Mouse (Mus musculus) myocyte (in vitro differentiated cells): ENCODE data around the gene Cdc42se1.

Experiments used
- E2F4 ChIP-seq: IDR thresholded peaks from one replicate; pipeline ENCODE4 v1.6.1; 2011; ENCODE audit warnings: mild to moderate bottlenecking, control low read depth, moderate library complexity; ENCODE audit not compliant: insufficient read depth
- MAX ChIP-seq: IDR thresholded peaks from one replicate; pipeline ENCODE4 v1.6.1; 2011; ENCODE audit warnings: low read depth, mild to moderate bottlenecking, control low read depth
- MYOD1 ChIP-seq, 3 experiments: IDR thresholded peaks; one replicate each; pipeline ENCODE4 v1.6.1; 2011; ENCODE audit warnings: control low read depth in 2 of 3, low read depth in 2 of 3, mild to moderate bottlenecking in 2 of 3, moderate library complexity in 1 of 3; ENCODE audit not compliant: insufficient read length in 2 of 3, control insufficient read depth in 1 of 3
- MYOG ChIP-seq, 3 experiments: IDR thresholded peaks; one replicate each; pipeline ENCODE4 v1.6.1; 2011; ENCODE audit warnings: control low read depth in 2 of 3, low read depth in 2 of 3, mild to moderate bottlenecking in 2 of 3; ENCODE audit not compliant: insufficient read length in 2 of 3, control insufficient read depth in 1 of 3, insufficient read depth in 1 of 3
- POLR2A ChIP-seq: IDR thresholded peaks from one replicate; pipeline ENCODE4 v1.6.1; 2011; ENCODE audit warnings: low read depth, mild to moderate bottlenecking, control low read depth, moderate library complexity; ENCODE audit not compliant: insufficient read length
- POLR2AphosphoS2 ChIP-seq: IDR thresholded peaks from one replicate; pipeline ENCODE4 v1.6.1; 2011; ENCODE audit warnings: low read depth, control low read depth; ENCODE audit not compliant: insufficient read length
- REST ChIP-seq: IDR thresholded peaks from one replicate; pipeline ENCODE4 v1.6.1; 2011; ENCODE audit warnings: mild to moderate bottlenecking, control low read depth, moderate library complexity; ENCODE audit not compliant: insufficient read depth, insufficient read length
- TCF12 ChIP-seq: IDR thresholded peaks from one replicate; pipeline ENCODE4 v1.6.1; 2011; ENCODE audit warnings: mild to moderate bottlenecking, control low read depth; ENCODE audit not compliant: poor library complexity, insufficient read depth, severe bottlenecking
- USF1 ChIP-seq: IDR thresholded peaks from one replicate; pipeline ENCODE4 v1.6.1; 2011; ENCODE audit warnings: low read depth, mild to moderate bottlenecking, control low read depth, moderate library complexity

DNA sequence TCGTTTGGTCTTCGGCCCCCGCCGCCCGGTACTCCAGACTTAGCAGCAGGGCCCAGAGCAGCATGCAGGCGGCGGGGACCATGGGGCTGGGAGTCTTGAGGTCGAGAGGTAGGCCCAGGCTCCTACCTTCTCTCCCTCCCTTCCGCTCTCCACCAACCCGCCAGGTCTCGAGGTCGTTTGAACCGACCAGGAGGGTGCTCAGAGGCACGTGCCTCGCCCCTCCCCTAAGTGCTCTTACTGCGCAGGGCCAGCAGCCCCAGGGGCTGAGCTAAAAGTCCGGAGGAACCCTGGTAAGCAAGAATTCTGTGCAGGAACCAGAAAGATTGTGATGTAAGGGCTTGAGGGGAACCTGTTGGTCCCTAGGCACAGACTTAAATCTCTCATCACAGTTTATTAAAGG is 12.4 kb downstream of the Cdc42se1 start:
- TF ChIP-seq MAX (no peak), E2F4 (no peak), POLR2A (no peak), POLR2AphosphoS2 (no peak), MYOG (IDR thresholded peaks at IDR 0.05; ENCODE audit: control insufficient read depth in 1 of 3, insufficient read depth in 1 of 3, insufficient read length in 2 of 3, low read depth in 2 of 3) (no peak), USF1 (no peak), REST (no peak), TCF12 (no peak), MYOD1 (IDR thresholded peaks at IDR 0.05; ENCODE audit: control insufficient read depth in 1 of 3, insufficient read length in 2 of 3, low read depth in 2 of 3) (no peak)
